Mouse (Mus musculus): ENCODE results near the gene Cphx3. TPM values are rescaled to one million over a fixed set of nuclear protein-coding genes. Genes with fewer than 3 reads are reported as not detected.
"Not testable (repeated sequence)": the region's sequence is repeated elsewhere in the genome, so short reads cannot be mapped to it uniquely, and the experiment has no call there.

The Cphx3 gene
- polyA plus RNA-seq, 1 experiment from 2014 or later: not detected

- not testable (repeated sequence) for H3K4me3 ChIP-seq (ENCODE audit: low read length); H3K4me2 ChIP-seq (ENCODE audit: low read depth, low read length); H3K4me1 ChIP-seq (ENCODE audit: control insufficient read depth, insufficient read depth, low read length); H3K9me3 ChIP-seq (replicated peaks; ENCODE audit: control insufficient read depth, low read length); H3K27me3 ChIP-seq (ENCODE audit: control insufficient read depth, insufficient read depth, low read length); H3K27ac ChIP-seq (ENCODE audit: low read length); H3K36me3 ChIP-seq (ENCODE audit: control insufficient read depth, insufficient read depth); H3K9ac ChIP-seq (ENCODE audit: low read length)
- ATAC-seq (replicated peaks; ENCODE audit: extremely low read depth, insufficient read depth, low FRiP score): peak; percentile 72
- no CpG with 5 or more reads among the region's 44 CpGs for WGBS
Observed at GRCm38 (mm10) chr14:26066574-26067324, 15.3 kb upstream of the Cphx3 start.

GRCm38 (mm10) chr14:26067325-26067633 lies 14.8 kb upstream of the Cphx3 start, which contains the start of gene Tmem254c:
TSS of gene Tmem254c (minus strand) at chr14:26067355.
- not testable (repeated sequence) for H3K9ac ChIP-seq (ENCODE audit: low read length); H3K9me3 ChIP-seq (replicated peaks; ENCODE audit: control insufficient read depth, low read length); H3K4me1 ChIP-seq (ENCODE audit: control insufficient read depth, insufficient read depth, low read length); H3K27me3 ChIP-seq (ENCODE audit: control insufficient read depth, insufficient read depth, low read length); H3K4me3 ChIP-seq (ENCODE audit: low read length); H3K36me3 ChIP-seq (ENCODE audit: control insufficient read depth, insufficient read depth); H3K4me2 ChIP-seq (ENCODE audit: low read depth, low read length); H3K27ac ChIP-seq (ENCODE audit: low read length)
- WGBS: no CpG with 5 or more reads among the region's 10 CpGs
- ATAC-seq (replicated peaks; ENCODE audit: extremely low read depth, insufficient read depth, low FRiP score): peak; percentile 72

GRCm38 (mm10) chr14:26076620-26077390 lies 5.3 kb upstream of the Cphx3 start:
- ATAC-seq (replicated peaks; ENCODE audit: extremely low read depth, insufficient read depth, low FRiP score); H3K4me1 ChIP-seq (ENCODE audit: control insufficient read depth, insufficient read depth, low read length); H3K27ac ChIP-seq (ENCODE audit: low read length); H3K36me3 ChIP-seq (ENCODE audit: control insufficient read depth, insufficient read depth); H3K9ac ChIP-seq (ENCODE audit: low read length); H3K4me2 ChIP-seq (ENCODE audit: low read depth, low read length); H3K4me3 ChIP-seq (ENCODE audit: low read length); H3K27me3 ChIP-seq (ENCODE audit: control insufficient read depth, insufficient read depth, low read length); H3K9me3 ChIP-seq (replicated peaks; ENCODE audit: control insufficient read depth, low read length): not testable (repeated sequence)
- WGBS: no CpG with 5 or more reads among the region's 5 CpGs

GRCm38 (mm10) chr14:26081216-26081615 lies 881 bp upstream of the Cphx3 start, which contains the start of gene Cphx2:
TSS of gene Cphx2 (plus strand) at chr14:26081516.
- not testable (repeated sequence) for H3K36me3 ChIP-seq (ENCODE audit: control insufficient read depth, insufficient read depth); H3K27me3 ChIP-seq (ENCODE audit: control insufficient read depth, insufficient read depth, low read length); H3K9me3 ChIP-seq (replicated peaks; ENCODE audit: control insufficient read depth, low read length); H3K27ac ChIP-seq (ENCODE audit: low read length); H3K9ac ChIP-seq (ENCODE audit: low read length); ATAC-seq (replicated peaks; ENCODE audit: extremely low read depth, insufficient read depth, low FRiP score); H3K4me1 ChIP-seq (ENCODE audit: control insufficient read depth, insufficient read depth, low read length); H3K4me2 ChIP-seq (ENCODE audit: low read depth, low read length); H3K4me3 ChIP-seq (ENCODE audit: low read length)
- WGBS: no CpG with 5 or more reads among the region's 6 CpGs

GRCm38 (mm10) chr14:26097622-26098021 lies 15.5 kb downstream of the Cphx3 start:
- not testable (repeated sequence) for H3K36me3 ChIP-seq (ENCODE audit: control insufficient read depth, insufficient read depth); H3K4me1 ChIP-seq (ENCODE audit: control insufficient read depth, insufficient read depth, low read length); H3K4me3 ChIP-seq (ENCODE audit: low read length); H3K9ac ChIP-seq (ENCODE audit: low read length); H3K27me3 ChIP-seq (ENCODE audit: control insufficient read depth, insufficient read depth, low read length); ATAC-seq (replicated peaks; ENCODE audit: extremely low read depth, insufficient read depth, low FRiP score); H3K4me2 ChIP-seq (ENCODE audit: low read depth, low read length); H3K27ac ChIP-seq (ENCODE audit: low read length); H3K9me3 ChIP-seq (replicated peaks; ENCODE audit: control insufficient read depth, low read length)
- WGBS: no CpG with 5 or more reads among the region's 3 CpGs

DNA sequence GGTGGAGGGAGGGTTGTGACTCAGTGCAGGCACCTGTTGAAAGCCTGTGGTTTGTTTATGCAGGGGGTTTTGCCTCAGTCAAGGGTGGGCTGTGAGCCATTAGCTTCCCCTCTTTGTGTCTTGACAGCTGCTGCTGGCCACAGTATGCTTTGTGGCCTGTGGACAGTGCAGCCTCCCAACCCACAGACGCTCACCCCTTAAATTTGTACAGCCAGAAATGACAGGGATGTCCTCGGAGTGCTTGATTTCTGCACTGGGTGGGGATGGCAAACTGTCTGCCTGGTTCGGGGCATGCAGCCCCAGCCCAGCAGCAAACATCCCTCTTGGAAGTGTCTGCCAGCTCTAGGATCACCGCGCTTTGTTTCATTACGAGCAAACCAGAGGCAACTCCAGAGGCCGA lies 36.1 kb downstream of the Cphx3 start, which contains the start of gene Duxbl2:
TSS of gene Duxbl2 (plus strand) at position 200 of the 400 bp plus-strand sequence.
- H3K36me3 ChIP-seq (ENCODE audit: control insufficient read depth, insufficient read depth); ATAC-seq (replicated peaks; ENCODE audit: extremely low read depth, insufficient read depth, low FRiP score); H3K4me2 ChIP-seq (ENCODE audit: low read depth, low read length); H3K9me3 ChIP-seq (replicated peaks; ENCODE audit: control insufficient read depth, low read length); H3K27ac ChIP-seq (ENCODE audit: low read length); H3K27me3 ChIP-seq (ENCODE audit: control insufficient read depth, insufficient read depth, low read length); H3K4me1 ChIP-seq (ENCODE audit: control insufficient read depth, insufficient read depth, low read length); H3K4me3 ChIP-seq (ENCODE audit: low read length); H3K9ac ChIP-seq (ENCODE audit: low read length): not testable (repeated sequence)
- no CpG with 5 or more reads among the region's 7 CpGs for WGBS

DNA sequence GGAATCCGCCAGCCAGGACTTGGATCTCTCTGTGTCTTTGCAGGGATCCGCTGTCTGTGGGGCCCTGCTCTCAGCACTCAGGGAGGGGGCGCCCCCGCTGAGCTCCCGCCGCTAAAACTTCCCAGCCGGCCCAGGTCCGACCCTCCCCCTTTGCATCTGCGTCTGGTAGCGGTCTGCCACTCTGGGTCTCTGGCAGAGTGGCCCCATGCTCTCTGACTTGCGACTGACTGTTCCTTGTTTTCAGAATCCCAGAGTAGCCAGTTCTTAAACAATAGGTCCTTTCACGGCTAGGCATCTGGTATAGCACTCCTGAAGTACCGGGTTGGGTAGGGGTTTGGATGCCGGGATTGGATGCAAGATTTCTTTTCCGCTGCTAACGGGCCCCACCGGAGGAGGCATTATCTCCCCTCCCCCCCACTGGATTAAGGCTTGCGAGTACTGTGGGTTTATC lies 36.5 kb downstream of the Cphx3 start:
- H3K4me2 ChIP-seq (ENCODE audit: low read depth, low read length); H3K27ac ChIP-seq (ENCODE audit: low read length); H3K4me1 ChIP-seq (ENCODE audit: control insufficient read depth, insufficient read depth, low read length); H3K36me3 ChIP-seq (ENCODE audit: control insufficient read depth, insufficient read depth); H3K27me3 ChIP-seq (ENCODE audit: control insufficient read depth, insufficient read depth, low read length); H3K4me3 ChIP-seq (ENCODE audit: low read length); H3K9me3 ChIP-seq (replicated peaks; ENCODE audit: control insufficient read depth, low read length); H3K9ac ChIP-seq (ENCODE audit: low read length): not testable (repeated sequence)
- peak; percentile 70 for ATAC-seq (replicated peaks; ENCODE audit: extremely low read depth, insufficient read depth, low FRiP score)
- WGBS: no CpG with 5 or more reads among the region's 18 CpGs

GRCm38 (mm10) chr14:26119095-26119494 lies 37.0 kb downstream of the Cphx3 start:
- not testable (repeated sequence) for H3K36me3 ChIP-seq (ENCODE audit: control insufficient read depth, insufficient read depth); H3K9ac ChIP-seq (ENCODE audit: low read length); H3K4me2 ChIP-seq (ENCODE audit: low read depth, low read length); H3K4me1 ChIP-seq (ENCODE audit: control insufficient read depth, insufficient read depth, low read length); H3K27me3 ChIP-seq (ENCODE audit: control insufficient read depth, insufficient read depth, low read length); H3K4me3 ChIP-seq (ENCODE audit: low read length); H3K9me3 ChIP-seq (replicated peaks; ENCODE audit: control insufficient read depth, low read length); ATAC-seq (replicated peaks; ENCODE audit: extremely low read depth, insufficient read depth, low FRiP score); H3K27ac ChIP-seq (ENCODE audit: low read length)
- no CpG with 5 or more reads among the region's 7 CpGs for WGBS

- WGBS: no CpG with 5 or more reads among the region's 2 CpGs
- H3K4me1 ChIP-seq (ENCODE audit: control insufficient read depth, insufficient read depth, low read length); H3K4me2 ChIP-seq (ENCODE audit: low read depth, low read length); H3K4me3 ChIP-seq (ENCODE audit: low read length); H3K9ac ChIP-seq (ENCODE audit: low read length); H3K36me3 ChIP-seq (ENCODE audit: control insufficient read depth, insufficient read depth); H3K9me3 ChIP-seq (replicated peaks; ENCODE audit: control insufficient read depth, low read length); H3K27me3 ChIP-seq (ENCODE audit: control insufficient read depth, insufficient read depth, low read length); H3K27ac ChIP-seq (ENCODE audit: low read length); ATAC-seq (replicated peaks; ENCODE audit: extremely low read depth, insufficient read depth, low FRiP score): not testable (repeated sequence)
Observed at GRCm38 (mm10) chr14:26147095-26147494, 65.0 kb downstream of the Cphx3 start.

Data from heart, embryonic 16.5 days (tissue).